Mouse (Mus musculus) thymus, postnatal 36 days (tissue): Measurements from ENCODE around the gene Myh3.

ENCODE experiments used
- DNase-seq, 2 experiments: peaks; one replicate each; pipeline ENCODE4 v3.0.0; 2022; ENCODE audit warnings: mixed read lengths in 2 of 2

Gene Myh3

GRCm38 (mm10) chr11:67145482-67146408, 67.6 kb downstream of the Myh3 start:
- no peak for DNase-seq

- no peak for DNase-seq
These were observed 68.5 kb downstream of the Myh3 start for GRCm38 (mm10) chr11:67146409-67147282.

GRCm38 (mm10) chr11:67147283-67147921, 69.3 kb downstream of the Myh3 start:
- DNase-seq = no peak

- DNase-seq = no peak
These were observed 70.3 kb downstream of the Myh3 start for GRCm38 (mm10) chr11:67148286-67149012.

GRCm38 (mm10) chr11:67150237-67150636, 72.1 kb downstream of the Myh3 start:
- no peak for DNase-seq

- DNase-seq = no peak
These were observed 73.1 kb downstream of the Myh3 start for GRCm38 (mm10) chr11:67151159-67151558.
